Comparison of ENCODE assay signal across 14 mouse cellular contexts in genomic region chr11:104334946-104335345, GRCm38 (mm10).
"Had no signal": no experiment of that assay in that cellular context is flagged by ENCODE, and none has a peak within 500 bp of the region (broad histone marks: within the 10 kb centered on the region; RNA-seq: fewer than 3 reads in every experiment).

No protein-coding gene starts in this region.

- H3K9ac ChIP-seq: lung, embryonic 14.5 days; midbrain, embryonic 13.5 days; midbrain, embryonic 15.5 days; neural tube, embryonic 12.5 days had no signal

- ATAC-seq: midbrain, embryonic 13.5 days had no signal

- H3K27me3 ChIP-seq: midbrain, embryonic 13.5 days; midbrain, embryonic 15.5 days; neural tube, embryonic 12.5 days had no signal

- H3K27ac ChIP-seq: midbrain, embryonic 10.5 days; midbrain, embryonic 13.5 days; midbrain, embryonic 15.5 days; neural tube, embryonic 12.5 days had no signal

- H3K4me1 ChIP-seq: midbrain, embryonic 10.5 days; midbrain, embryonic 13.5 days; midbrain, embryonic 15.5 days; neural tube, embryonic 12.5 days had no signal

- H3K9me3 ChIP-seq: midbrain, embryonic 10.5 days; midbrain, embryonic 13.5 days; midbrain, embryonic 15.5 days; neural tube, embryonic 12.5 days had no signal

- DNase-seq: lung, adult 18-20 months; lung, embryonic 14.5 days; lung, postnatal 10 days; lung, postnatal 4 days; right cerebral cortex, postnatal 14 days; right cerebral cortex, postnatal 4 days; spleen, adult 18-20 months; thymus, adult 18-20 months; thymus, postnatal 14 days; thymus, postnatal 36 days had no signal

- H3K4me3 ChIP-seq: midbrain, embryonic 10.5 days; midbrain, embryonic 13.5 days; midbrain, embryonic 15.5 days; neural tube, embryonic 12.5 days had no signal

- H3K4me2 ChIP-seq: lung, embryonic 14.5 days; midbrain, embryonic 13.5 days; midbrain, embryonic 15.5 days; neural tube, embryonic 12.5 days had no signal
